18 mouse cellular contexts compared by ENCODE assay signal in the genomic region with DNA sequence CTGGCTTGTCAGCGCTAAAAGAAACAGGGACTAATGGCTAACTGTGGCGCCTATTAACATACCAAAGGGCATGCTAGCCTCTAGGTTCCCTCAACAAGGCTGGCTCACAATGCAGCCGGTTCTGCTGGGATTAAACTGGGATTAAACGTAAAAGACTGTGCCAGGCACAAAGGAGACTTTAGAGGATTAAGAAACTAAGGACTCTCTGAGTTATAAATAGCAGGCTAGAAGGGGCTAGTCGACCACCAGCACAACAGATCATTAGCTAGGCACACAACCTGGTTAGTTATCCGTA. TPM values are rescaled to one million over a fixed set of nuclear protein-coding genes. Genes with fewer than 3 reads are reported as not detected.
A peak's percentile ranks its signal among the peaks of the same experiment; 100 is the strongest.
DNase-seq lines count a peak whose midpoint lies in the region; ATAC-seq and TF ChIP-seq lines count a peak whose summit lies in the region.
"Had no signal": no experiment of that assay in that cellular context is flagged by ENCODE, and none has a peak within 500 bp of the region (broad histone marks: within the 10 kb centered on the region; RNA-seq: fewer than 3 reads in every experiment).

No protein-coding gene starts in this region.

- H3K4me2 ChIP-seq in forebrain, embryonic 16.5 days (ENCODE audit: low read length): no peak overlapping the region
- no peak overlapping the region for H3K4me2 ChIP-seq in midbrain, embryonic 14.5 days (ENCODE audit: low read length)
- no peak overlapping the region for H3K4me2 ChIP-seq in kidney, postnatal 0 days (ENCODE audit: low read length)
- H3K4me2 ChIP-seq: embryonic facial prominence, embryonic 15.5 days; hindbrain, embryonic 14.5 days; neural tube, embryonic 13.5 days had no signal

- H3K27me3 ChIP-seq in forebrain, embryonic 10.5 days (ENCODE audit: poor library complexity, severe bottlenecking): no peaks in the 10 kb centered on the region
- no peaks in the 10 kb centered on the region for H3K27me3 ChIP-seq in forebrain, embryonic 16.5 days (replicated peaks; ENCODE audit: control insufficient read depth, insufficient read depth, low read length)
- no peaks in the 10 kb centered on the region for H3K27me3 ChIP-seq in midbrain, embryonic 14.5 days (ENCODE audit: control insufficient read depth, insufficient read depth, low read length)
- H3K27me3 ChIP-seq in midbrain, embryonic 10.5 days (ENCODE audit: low read depth, poor library complexity, severe bottlenecking): peaks cover 4% of the 10 kb centered on the region; the same call in 1 of the 2 replicates
- no peaks in the 10 kb centered on the region for H3K27me3 ChIP-seq in kidney, postnatal 0 days (ENCODE audit: insufficient read depth, low read length)
- H3K27me3 ChIP-seq: CH12.LX; embryonic facial prominence, embryonic 15.5 days; neural tube, embryonic 13.5 days had no signal

- H3K4me3 ChIP-seq in forebrain, embryonic 10.5 days: no peak overlapping the region
- H3K4me3 ChIP-seq in forebrain, embryonic 16.5 days (replicated peaks; ENCODE audit: low read length): no peak overlapping the region
- no peak overlapping the region for H3K4me3 ChIP-seq in midbrain, embryonic 14.5 days (replicated peaks; ENCODE audit: low read depth, low read length)
- no peak overlapping the region for H3K4me3 ChIP-seq in midbrain, embryonic 10.5 days
- no peak overlapping the region for H3K4me3 ChIP-seq in kidney, postnatal 0 days (replicated peaks; ENCODE audit: low read depth, low read length)
- H3K4me3 ChIP-seq: embryonic facial prominence, embryonic 15.5 days; neural tube, embryonic 13.5 days had no signal

- H3K9me3 ChIP-seq in forebrain, embryonic 10.5 days: no peaks in the 10 kb centered on the region
- no peaks in the 10 kb centered on the region for H3K9me3 ChIP-seq in forebrain, embryonic 16.5 days (ENCODE audit: control insufficient read depth, low read length)
- no peaks in the 10 kb centered on the region for H3K9me3 ChIP-seq in midbrain, embryonic 14.5 days (ENCODE audit: control insufficient read depth, low read length)
- H3K9me3 ChIP-seq in midbrain, embryonic 10.5 days (replicated peaks): no peaks in the 10 kb centered on the region
- no peaks in the 10 kb centered on the region for H3K9me3 ChIP-seq in kidney, postnatal 0 days (replicated peaks; ENCODE audit: low read length)
- H3K9me3 ChIP-seq: embryonic facial prominence, embryonic 15.5 days; neural tube, embryonic 13.5 days had no signal

- H3K9ac ChIP-seq in forebrain, embryonic 16.5 days (replicated peaks; ENCODE audit: low read depth, low read length): no peak overlapping the region
- no peak overlapping the region for H3K9ac ChIP-seq in midbrain, embryonic 14.5 days (replicated peaks; ENCODE audit: low read length)
- H3K9ac ChIP-seq in kidney, postnatal 0 days (ENCODE audit: low read depth, low read length): no peak overlapping the region
- H3K9ac ChIP-seq: embryonic facial prominence, embryonic 15.5 days; hindbrain, embryonic 14.5 days; liver, postnatal 0 days; neural tube, embryonic 13.5 days had no signal

- peak; percentile 33 for DNase-seq in forebrain, embryonic 10.5 days (ENCODE audit: extremely low spot score, low spot score)
- DNase-seq in midbrain, embryonic 14.5 days: peak; percentile 37
- no peak for DNase-seq in midbrain, embryonic 10.5 days (ENCODE audit: low spot score)
- no peak for DNase-seq in kidney, postnatal 0 days (ENCODE audit: low spot score)
- DNase-seq in right cerebral cortex, adult 18-20 months: no peak
- DNase-seq in lung, adult 18-20 months: no peak
- DNase-seq: adrenal gland, postnatal 14 days; cerebellum, adult 2 months; gastrocnemius, postnatal 10 days; layer of hippocampus, adult 9-11 months; liver, postnatal 0 days; thymus, postnatal 4 days had no signal

- peaks cover 25% of the 10 kb centered on the region for H3K4me1 ChIP-seq in forebrain, embryonic 10.5 days
- H3K4me1 ChIP-seq in forebrain, embryonic 16.5 days (replicated peaks; ENCODE audit: control insufficient read depth, insufficient read depth, low read length): peaks cover 4% of the 10 kb centered on the region
- no peaks in the 10 kb centered on the region for H3K4me1 ChIP-seq in midbrain, embryonic 14.5 days (ENCODE audit: control insufficient read depth, insufficient read depth, low read length)
- H3K4me1 ChIP-seq in midbrain, embryonic 10.5 days: peaks cover 32% of the 10 kb centered on the region
- H3K4me1 ChIP-seq in kidney, postnatal 0 days (replicated peaks; ENCODE audit: insufficient read depth, low read length): no peaks in the 10 kb centered on the region

- TF ChIP-seq CTCF in kidney, postnatal 0 days (IDR thresholded peaks at IDR 0.05; ENCODE audit: low read depth): no peak

- no peaks in the 10 kb centered on the region for H3K36me3 ChIP-seq in forebrain, embryonic 10.5 days (replicated peaks)
- H3K36me3 ChIP-seq in forebrain, embryonic 16.5 days (ENCODE audit: control insufficient read depth, insufficient read depth): no peaks in the 10 kb centered on the region
- H3K36me3 ChIP-seq in midbrain, embryonic 14.5 days (ENCODE audit: control insufficient read depth, insufficient read depth, low read length): no peaks in the 10 kb centered on the region
- peaks cover 3% of the 10 kb centered on the region; the same call in 1 of the 2 replicates for H3K36me3 ChIP-seq in midbrain, embryonic 10.5 days
- no peaks in the 10 kb centered on the region for H3K36me3 ChIP-seq in kidney, postnatal 0 days (ENCODE audit: insufficient read depth, low read length)
- H3K36me3 ChIP-seq: embryonic facial prominence, embryonic 15.5 days; neural tube, embryonic 13.5 days had no signal

- ATAC-seq in forebrain, embryonic 16.5 days: no peak
- no peak for ATAC-seq in midbrain, embryonic 14.5 days (ENCODE audit: low FRiP score, low TSS enrichment)
- ATAC-seq in kidney, postnatal 0 days (replicated peaks; ENCODE audit: low FRiP score, low read depth): peak; percentile 22; the same call in 1 of the 2 replicates
- ATAC-seq in cerebellum, adult (ENCODE audit: insufficient number of reproducible peaks, low FRiP score, low TSS enrichment): no peak
- ATAC-seq: liver, postnatal 0 days had no signal

- 6% methylated on average over 6 of the region's 6 CpGs for WGBS in forebrain, embryonic 10.5 days
- WGBS in forebrain, embryonic 16.5 days: 3% methylated on average over 6 of the region's 6 CpGs
- 6% methylated on average over 6 of the region's 6 CpGs for WGBS in midbrain, embryonic 14.5 days
- 10% methylated on average over 6 of the region's 6 CpGs for WGBS in midbrain, embryonic 10.5 days
- WGBS in kidney, postnatal 0 days: 32% methylated on average over 6 of the region's 6 CpGs

- no peak overlapping the region for H3K27ac ChIP-seq in forebrain, embryonic 10.5 days
- H3K27ac ChIP-seq in forebrain, embryonic 16.5 days (ENCODE audit: low read length): no peak overlapping the region
- H3K27ac ChIP-seq in midbrain, embryonic 14.5 days (replicated peaks; ENCODE audit: low read depth, low read length): no peak overlapping the region
- H3K27ac ChIP-seq in midbrain, embryonic 10.5 days (replicated peaks): no peak overlapping the region
- H3K27ac ChIP-seq in kidney, postnatal 0 days: peak overlapping the region; percentile 54
- H3K27ac ChIP-seq: embryonic facial prominence, embryonic 15.5 days; hindbrain, embryonic 14.5 days; neural tube, embryonic 13.5 days had no signal

RNA-seq across cellular contexts. Expression of gene Wdr89, which starts 4.9 kb away (rescaled TPM):
- polyA plus RNA-seq in forebrain, embryonic 10.5 days (2016; fragmentation: Nextera tagmentation; extraction: Ambion mirVana): 13.9 and 14.7 TPM in 2 replicates
- polyA plus RNA-seq in forebrain, embryonic 16.5 days (2015; fragmentation: Nextera tagmentation; extraction: Ambion mirVana): 8.5 and 8.6 TPM in 2 replicates
- polyA plus RNA-seq in midbrain, embryonic 14.5 days (2014; fragmentation: Nextera tagmentation; extraction: Ambion mirVana): 5.4 and 6.2 TPM in 2 replicates
- 10.4 and 12.8 TPM in 2 replicates for polyA plus RNA-seq in midbrain, embryonic 10.5 days (2016; fragmentation: Nextera tagmentation; extraction: Ambion mirVana)
- polyA plus RNA-seq in kidney, postnatal 0 days (2015; fragmentation: Nextera tagmentation; extraction: Ambion mirVana): 9.9 and 10.6 TPM in 2 replicates

Comparison
In these comparisons a context has a peak if more than half of its experiments do, and no peak if none do; other contexts are left out.
1. DNase-seq: peak in forebrain, embryonic 10.5 days (single experiment) and midbrain, embryonic 14.5 days (single experiment); none in midbrain, embryonic 10.5 days (single experiment), kidney, postnatal 0 days (single experiment), right cerebral cortex, adult 18-20 months (single experiment) and lung, adult 18-20 months (0 of 2).